Mouse (Mus musculus): ENCODE measurements around the gene Foxd1. TPM values are rescaled to one million over a fixed set of nuclear protein-coding genes. Genes with fewer than 3 reads are reported as not detected.
A peak's percentile ranks its signal among the peaks of the same experiment; 100 is the strongest.

The Foxd1 gene
- polyA plus RNA-seq, 1 experiment, result 0.37 TPM

- no peak for TF ChIP-seq REST (IDR thresholded peaks at IDR 0.05; ENCODE audit: insufficient read depth, insufficient read length)
- no peak for TF ChIP-seq SRF (IDR thresholded peaks at IDR 0.05; ENCODE audit: control insufficient read depth, insufficient read length, low read depth)
- TF ChIP-seq TCF12 (IDR thresholded peaks at IDR 0.05; ENCODE audit: insufficient read depth, poor library complexity, severe bottlenecking), result no peak
- TF ChIP-seq TCF3 (IDR thresholded peaks at IDR 0.05; ENCODE audit: insufficient read length, low read depth), result no peak
- TF ChIP-seq MYOG (IDR thresholded peaks at IDR 0.05; ENCODE audit: control insufficient read depth in 1 of 3, insufficient read depth in 1 of 3, insufficient read length in 2 of 3, low read depth in 2 of 3), result no peak
- TF ChIP-seq POLR2A (IDR thresholded peaks at IDR 0.05; ENCODE audit: insufficient read length, low read depth), result no peak
- no peak for TF ChIP-seq E2F4 (IDR thresholded peaks at IDR 0.05; ENCODE audit: insufficient read depth)
- TF ChIP-seq POLR2AphosphoS2 (IDR thresholded peaks at IDR 0.05; ENCODE audit: insufficient read length, low read depth), result no peak
- TF ChIP-seq MYOD1 (IDR thresholded peaks at IDR 0.05; ENCODE audit: control insufficient read depth in 1 of 3, insufficient read length in 2 of 3, low read depth in 2 of 3), result no peak
- no peak for TF ChIP-seq CEBPB (IDR thresholded peaks at IDR 0.05; ENCODE audit: insufficient read depth, poor library complexity, severe bottlenecking)
- no peak for TF ChIP-seq USF1 (IDR thresholded peaks at IDR 0.05; ENCODE audit: low read depth)
- no peak for TF ChIP-seq MAX (IDR thresholded peaks at IDR 0.05; ENCODE audit: low read depth)
- H3K36me3 ChIP-seq (ENCODE audit: control insufficient read depth, insufficient read depth), result peaks cover 58% of the 10 kb centered on the region
- H3K79me2 ChIP-seq (ENCODE audit: control insufficient read depth, insufficient read depth), result peaks cover 36% of the 10 kb centered on the region
- no peak overlapping the region for H3K4me3 ChIP-seq
- H3ac ChIP-seq (ENCODE audit: control insufficient read depth, insufficient read length), result no peak overlapping the region
- H3K27me3 ChIP-seq (ENCODE audit: control insufficient read depth, insufficient read depth, insufficient read length), result no peaks in the 10 kb centered on the region
- peak overlapping the region; percentile 3 for H3K4me2 ChIP-seq (ENCODE audit: low read depth)
Observed at GRCm38 (mm10) chr13:98308724-98309123, 45.3 kb upstream of the Foxd1 start.

GRCm38 (mm10) chr13:98311597-98311996 lies 42.4 kb upstream of the Foxd1 start:
- TF ChIP-seq MYOD1 (IDR thresholded peaks at IDR 0.05; ENCODE audit: control insufficient read depth in 1 of 3, insufficient read length in 2 of 3, low read depth in 2 of 3) (no peak), TCF3 (IDR thresholded peaks at IDR 0.05; ENCODE audit: insufficient read length, low read depth) (no peak), MAX (IDR thresholded peaks at IDR 0.05; ENCODE audit: low read depth) (no peak), CEBPB (IDR thresholded peaks at IDR 0.05; ENCODE audit: insufficient read depth, poor library complexity, severe bottlenecking) (no peak), E2F4 (IDR thresholded peaks at IDR 0.05; ENCODE audit: insufficient read depth) (no peak), USF1 (IDR thresholded peaks at IDR 0.05; ENCODE audit: low read depth) (no peak), POLR2A (IDR thresholded peaks at IDR 0.05; ENCODE audit: insufficient read length, low read depth) (no peak), POLR2AphosphoS2 (IDR thresholded peaks at IDR 0.05; ENCODE audit: insufficient read length, low read depth) (no peak), SRF (IDR thresholded peaks at IDR 0.05; ENCODE audit: control insufficient read depth, insufficient read length, low read depth) (no peak), TCF12 (IDR thresholded peaks at IDR 0.05; ENCODE audit: insufficient read depth, poor library complexity, severe bottlenecking) (no peak), MYOG (IDR thresholded peaks at IDR 0.05; ENCODE audit: control insufficient read depth in 1 of 3, insufficient read depth in 1 of 3, insufficient read length in 2 of 3, low read depth in 2 of 3) (no peak), REST (IDR thresholded peaks at IDR 0.05; ENCODE audit: insufficient read depth, insufficient read length) (no peak)
- Histone ChIP-seq H3ac (ENCODE audit: control insufficient read depth, insufficient read length) (no peak overlapping the region), H3K27me3 (ENCODE audit: control insufficient read depth, insufficient read depth, insufficient read length) (no peaks in the 10 kb centered on the region), H3K4me3 (no peak overlapping the region), H3K36me3 (ENCODE audit: control insufficient read depth, insufficient read depth) (peaks cover 71% of the 10 kb centered on the region), H3K4me2 (ENCODE audit: low read depth) (no peak overlapping the region), H3K79me2 (ENCODE audit: control insufficient read depth, insufficient read depth) (peaks cover 65% of the 10 kb centered on the region)

GRCm38 (mm10) chr13:98313631-98314030 lies 40.4 kb upstream of the Foxd1 start:
- Histone ChIP-seq H3K79me2 (ENCODE audit: control insufficient read depth, insufficient read depth) (peaks cover 65% of the 10 kb centered on the region), H3K36me3 (ENCODE audit: control insufficient read depth, insufficient read depth) (peaks cover 62% of the 10 kb centered on the region)
- TF ChIP-seq CEBPB (IDR thresholded peaks at IDR 0.05; ENCODE audit: insufficient read depth, poor library complexity, severe bottlenecking), result no peak
- no peak for TF ChIP-seq USF1 (IDR thresholded peaks at IDR 0.05; ENCODE audit: low read depth)
- no peak for TF ChIP-seq POLR2AphosphoS2 (IDR thresholded peaks at IDR 0.05; ENCODE audit: insufficient read length, low read depth)
- TF ChIP-seq REST (IDR thresholded peaks at IDR 0.05; ENCODE audit: insufficient read depth, insufficient read length), result no peak

GRCm38 (mm10) chr13:98315124-98315523 lies 38.9 kb upstream of the Foxd1 start:
- Histone ChIP-seq H3K4me2 (ENCODE audit: low read depth) (peak overlapping the region; percentile 91), H3K4me3 (peak overlapping the region; percentile 78), H3ac (ENCODE audit: control insufficient read depth, insufficient read length) (no peak overlapping the region), H3K27me3 (ENCODE audit: control insufficient read depth, insufficient read depth, insufficient read length) (no peaks in the 10 kb centered on the region), H3K36me3 (ENCODE audit: control insufficient read depth, insufficient read depth) (peaks cover 49% of the 10 kb centered on the region), H3K79me2 (ENCODE audit: control insufficient read depth, insufficient read depth) (peaks cover 64% of the 10 kb centered on the region)
- TF ChIP-seq TCF12 (IDR thresholded peaks at IDR 0.05; ENCODE audit: insufficient read depth, poor library complexity, severe bottlenecking), result no peak
- no peak for TF ChIP-seq E2F4 (IDR thresholded peaks at IDR 0.05; ENCODE audit: insufficient read depth)
- no peak for TF ChIP-seq REST (IDR thresholded peaks at IDR 0.05; ENCODE audit: insufficient read depth, insufficient read length)
- TF ChIP-seq POLR2AphosphoS2 (IDR thresholded peaks at IDR 0.05; ENCODE audit: insufficient read length, low read depth), result no peak
- no peak for TF ChIP-seq USF1 (IDR thresholded peaks at IDR 0.05; ENCODE audit: low read depth)
- TF ChIP-seq MAX (IDR thresholded peaks at IDR 0.05; ENCODE audit: low read depth), result no peak
- no peak for TF ChIP-seq CEBPB (IDR thresholded peaks at IDR 0.05; ENCODE audit: insufficient read depth, poor library complexity, severe bottlenecking)
- TF ChIP-seq POLR2A (IDR thresholded peaks at IDR 0.05; ENCODE audit: insufficient read length, low read depth), result no peak
- no peak for TF ChIP-seq MYOG (IDR thresholded peaks at IDR 0.05; ENCODE audit: control insufficient read depth in 1 of 3, insufficient read depth in 1 of 3, insufficient read length in 2 of 3, low read depth in 2 of 3)
- TF ChIP-seq SRF (IDR thresholded peaks at IDR 0.05; ENCODE audit: control insufficient read depth, insufficient read length, low read depth), result no peak
- TF ChIP-seq MYOD1 (IDR thresholded peaks at IDR 0.05; ENCODE audit: control insufficient read depth in 1 of 3, insufficient read length in 2 of 3, low read depth in 2 of 3), result no peak
- no peak for TF ChIP-seq TCF3 (IDR thresholded peaks at IDR 0.05; ENCODE audit: insufficient read length, low read depth)

More at GRCm38 (mm10) chr13:98313631-98314030, 40.4 kb upstream of the Foxd1 start:
- Histone ChIP-seq H3K4me3 (no peak overlapping the region), H3K4me2 (ENCODE audit: low read depth) (peak overlapping the region; percentile 91), H3K27me3 (ENCODE audit: control insufficient read depth, insufficient read depth, insufficient read length) (no peaks in the 10 kb centered on the region), H3ac (ENCODE audit: control insufficient read depth, insufficient read length) (no peak overlapping the region)

GRCm38 (mm10) chr13:98316140-98316479 lies 37.9 kb upstream of the Foxd1 start:
- no peaks in the 10 kb centered on the region for H3K27me3 ChIP-seq (ENCODE audit: control insufficient read depth, insufficient read depth, insufficient read length)
- H3K36me3 ChIP-seq (ENCODE audit: control insufficient read depth, insufficient read depth), result peaks cover 39% of the 10 kb centered on the region
- H3K79me2 ChIP-seq (ENCODE audit: control insufficient read depth, insufficient read depth), result peaks cover 54% of the 10 kb centered on the region
- no peak for TF ChIP-seq REST (IDR thresholded peaks at IDR 0.05; ENCODE audit: insufficient read depth, insufficient read length)
- no peak for TF ChIP-seq CEBPB (IDR thresholded peaks at IDR 0.05; ENCODE audit: insufficient read depth, poor library complexity, severe bottlenecking)
- no peak for TF ChIP-seq MYOG (IDR thresholded peaks at IDR 0.05; ENCODE audit: control insufficient read depth in 1 of 3, insufficient read depth in 1 of 3, insufficient read length in 2 of 3, low read depth in 2 of 3)
- TF ChIP-seq SRF (IDR thresholded peaks at IDR 0.05; ENCODE audit: control insufficient read depth, insufficient read length, low read depth), result no peak
- TF ChIP-seq MAX (IDR thresholded peaks at IDR 0.05; ENCODE audit: low read depth), result no peak
- TF ChIP-seq POLR2AphosphoS2 (IDR thresholded peaks at IDR 0.05; ENCODE audit: insufficient read length, low read depth), result no peak
- no peak for TF ChIP-seq TCF12 (IDR thresholded peaks at IDR 0.05; ENCODE audit: insufficient read depth, poor library complexity, severe bottlenecking)
- TF ChIP-seq USF1 (IDR thresholded peaks at IDR 0.05; ENCODE audit: low read depth), result no peak
- no peak for TF ChIP-seq E2F4 (IDR thresholded peaks at IDR 0.05; ENCODE audit: insufficient read depth)
- no peak for TF ChIP-seq TCF3 (IDR thresholded peaks at IDR 0.05; ENCODE audit: insufficient read length, low read depth)
- TF ChIP-seq MYOD1 (IDR thresholded peaks at IDR 0.05; ENCODE audit: control insufficient read depth in 1 of 3, insufficient read length in 2 of 3, low read depth in 2 of 3), result no peak
- no peak for TF ChIP-seq POLR2A (IDR thresholded peaks at IDR 0.05; ENCODE audit: insufficient read length, low read depth)
- H3K4me2 ChIP-seq (ENCODE audit: low read depth), result peak overlapping the region; percentile 91
- H3ac ChIP-seq (ENCODE audit: control insufficient read depth, insufficient read length), result peak overlapping the region; percentile 100
- H3K4me3 ChIP-seq, result peak overlapping the region; percentile 78

Measured in myocyte (in vitro differentiated cells).